Mouse (Mus musculus) midbrain, embryonic 11.5 days (tissue): Measurements from ENCODE around the gene Dnali1. TPM values are rescaled to one million over a fixed set of nuclear protein-coding genes. Genes with fewer than 3 reads are reported as not detected.
A peak's percentile ranks its signal among the peaks of the same experiment; 100 is the strongest.

ENCODE experiments used
- ATAC-seq: fragments of 200-750 bp; cut with Nextera tagmentation; 2 replicates; pipeline ENCODE4 v1.8.0; 2017; ENCODE audit warnings: moderate TSS enrichment, moderate library complexity; ENCODE audit not compliant: low FRiP score
- DNase-seq: peaks from one replicate; pipeline ENCODE4 v3.0.0; 2015; ENCODE audit warnings: low spot score; ENCODE audit errors: missing footprints
- H3K27ac ChIP-seq: fragments of 300-500 bp; sonication (generic); 2 replicates; pipeline ENCODE4 v1.5.1; 2014; ENCODE audit warnings: low read depth, low read length
- H3K27me3 ChIP-seq: fragments of 300-500 bp; sonication (generic); 2 replicates; pipeline ENCODE4 v1.6.1; 2014; ENCODE audit warnings: mild to moderate bottlenecking, low read length, moderate library complexity, mixed read lengths; ENCODE audit not compliant: control insufficient read depth, insufficient read depth
- H3K36me3 ChIP-seq: fragments of 300-500 bp; sonication (generic); 2 replicates; pipeline ENCODE4 v1.6.1; 2014; ENCODE audit warnings: mild to moderate bottlenecking, low read length, moderate library complexity, mixed read lengths; ENCODE audit not compliant: control insufficient read depth, insufficient read depth
- H3K4me1 ChIP-seq: fragments of 300-500 bp; sonication (generic); 2 replicates; pipeline ENCODE4 v1.6.1; 2014; ENCODE audit warnings: low read length; ENCODE audit not compliant: control insufficient read depth, insufficient read depth
- H3K4me2 ChIP-seq: fragments of 300-500 bp; sonication (generic); 2 replicates; pipeline ENCODE4 v1.6.1; 2014; ENCODE audit warnings: mild to moderate bottlenecking, moderate library complexity
- H3K4me3 ChIP-seq: fragments of 300-500 bp; sonication (generic); 2 replicates; pipeline ENCODE4 v1.5.1; 2014; ENCODE audit warnings: low read depth, low read length
- H3K9ac ChIP-seq: fragments of 300-500 bp; sonication (generic); 2 replicates; pipeline ENCODE4 v1.6.1; 2014; ENCODE audit warnings: low read length
- H3K9me3 ChIP-seq: fragments of 300-500 bp; sonication (generic); 2 replicates; pipeline ENCODE4 v1.6.1; 2016; ENCODE audit warnings: low read length; ENCODE audit not compliant: control insufficient read depth
- WGBS: fragments of 180-500 bp; shearing (Covaris S2); extraction: QIAGEN DNeasy Blood & Tissue Kit; methylation state at CpG from one replicate; pipeline ENCODE4 v1.1.7; 2014; 5-methylcytosine and 5-hydroxymethylcytosine counted together
- polyA plus RNA-seq: library from polyadenylated mRNA; unstranded; fragments of >200 nt; fragmentation: Nextera tagmentation; extraction: Ambion mirVana; gene quantifications from 2 replicates; pipeline ENCODE4 v1.2.1, GENCODE M21; 2014

The Dnali1 gene
- polyA plus RNA-seq = 0.23 and 0.42 TPM in 2 replicates

- peaks cover 7% of the 10 kb centered on the region for H3K36me3 ChIP-seq
- peak; percentile 61 for ATAC-seq
- H3K27me3 ChIP-seq = no peaks in the 10 kb centered on the region
- H3K9me3 ChIP-seq = no peaks in the 10 kb centered on the region
- peaks cover 13% of the 10 kb centered on the region for H3K4me1 ChIP-seq
- H3K4me3 ChIP-seq = peak within 1 kb of the TSS; percentile 85
- peak; percentile 91 for DNase-seq
- peak within 1 kb of the TSS; percentile 65 for H3K4me2 ChIP-seq
- WGBS = 2% methylated on average over 26 of the region's 26 CpGs
- no peak within 1 kb of the TSS for H3K27ac ChIP-seq
- peak within 1 kb of the TSS; percentile 80 for H3K9ac ChIP-seq
These were observed at the start of gene Dnali1 for GRCm38 (mm10) chr4:125065517-125066307. Dnali1 (minus strand) TSS chr4:125065703.

- H3K9me3 ChIP-seq = no peaks in the 10 kb centered on the region
- 0 out of 2 replicates have a peak, but pooled peaks cover 3% of the 10 kb centered on the region for H3K4me1 ChIP-seq
- H3K36me3 ChIP-seq = 0 out of 2 replicates have a peak, but pooled peaks cover 4% of the 10 kb centered on the region
- WGBS = 75% methylated on average over 4 of the region's 4 CpGs
- no peak overlapping the region for H3K4me2 ChIP-seq
- ATAC-seq = no peak; the same call in 1 of the 2 replicates
- H3K4me3 ChIP-seq = no peak overlapping the region
- DNase-seq = no peak
- no peaks in the 10 kb centered on the region for H3K27me3 ChIP-seq
- 0 out of 2 replicates have a peak overlapping the region, but pooled peaks have one; percentile 12 for H3K9ac ChIP-seq
- no peak overlapping the region for H3K27ac ChIP-seq
These were observed 49.6 kb upstream of the Dnali1 start for GRCm38 (mm10) chr4:125115081-125115480.

GRCm38 (mm10) chr4:125114638-125115037 is 49.1 kb upstream of the Dnali1 start:
- Histone ChIP-seq H3K4me3 (no peak overlapping the region), H3K36me3 (0 out of 2 replicates have a peak, but pooled peaks cover 4% of the 10 kb centered on the region), H3K4me1 (0 out of 2 replicates have a peak, but pooled peaks cover 3% of the 10 kb centered on the region), H3K27me3 (no peaks in the 10 kb centered on the region), H3K27ac (no peak overlapping the region), H3K9ac (0 out of 2 replicates have a peak overlapping the region, but pooled peaks have one; percentile 12), H3K4me2 (no peak overlapping the region), H3K9me3 (no peaks in the 10 kb centered on the region)
- WGBS = 15% methylated on average over 6 of the region's 6 CpGs
- ATAC-seq = peak; percentile 72
- peak; percentile 96 for DNase-seq

GRCm38 (mm10) chr4:125105354-125105753 is 39.9 kb upstream of the Dnali1 start:
- Histone ChIP-seq H3K27ac (no peak overlapping the region), H3K4me3 (no peak overlapping the region), H3K4me1 (no peaks in the 10 kb centered on the region), H3K9me3 (no peaks in the 10 kb centered on the region), H3K9ac (no peak overlapping the region), H3K4me2 (no peak overlapping the region), H3K36me3 (peaks cover 7% of the 10 kb centered on the region; the same call in 1 of the 2 replicates), H3K27me3 (no peaks in the 10 kb centered on the region)
- WGBS = 97% methylated on average over 9 of the region's 9 CpGs
- ATAC-seq (no peak), DNase-seq (no peak)

GRCm38 (mm10) chr4:125101334-125101733 is 35.8 kb upstream of the Dnali1 start:
- H3K27me3 ChIP-seq = no peaks in the 10 kb centered on the region
- ATAC-seq = no peak
- peaks cover 5% of the 10 kb centered on the region; the same call in 1 of the 2 replicates for H3K36me3 ChIP-seq
- H3K9me3 ChIP-seq = no peaks in the 10 kb centered on the region
- H3K4me3 ChIP-seq = no peak overlapping the region
- H3K4me1 ChIP-seq = no peaks in the 10 kb centered on the region
- H3K4me2 ChIP-seq = no peak overlapping the region
- no peak for DNase-seq
- 74% methylated on average over 13 of the region's 13 CpGs for WGBS
- no peak overlapping the region for H3K9ac ChIP-seq
- no peak overlapping the region for H3K27ac ChIP-seq

- Histone ChIP-seq H3K4me3 (no peak overlapping the region), H3K27ac (no peak overlapping the region), H3K27me3 (no peaks in the 10 kb centered on the region), H3K36me3 (peaks cover 5% of the 10 kb centered on the region; the same call in 1 of the 2 replicates), H3K9me3 (no peaks in the 10 kb centered on the region), H3K9ac (no peak overlapping the region), H3K4me2 (no peak overlapping the region), H3K4me1 (no peaks in the 10 kb centered on the region)
- peak; percentile 99 for DNase-seq
- ATAC-seq = peak; percentile 61; the same call in 1 of the 2 replicates
- WGBS = 12% methylated on average over 8 of the region's 8 CpGs
These were observed 34.0 kb upstream of the Dnali1 start for GRCm38 (mm10) chr4:125099458-125099857.

GRCm38 (mm10) chr4:125097412-125097811 is 31.9 kb upstream of the Dnali1 start:
- ATAC-seq = no peak
- Histone ChIP-seq H3K27ac (no peak overlapping the region), H3K9ac (no peak overlapping the region), H3K9me3 (no peaks in the 10 kb centered on the region), H3K4me2 (no peak overlapping the region), H3K4me1 (no peaks in the 10 kb centered on the region), H3K4me3 (no peak overlapping the region), H3K27me3 (no peaks in the 10 kb centered on the region), H3K36me3 (no peaks in the 10 kb centered on the region)
- no peak for DNase-seq
- WGBS = 90% methylated on average over 4 of the region's 4 CpGs

GRCm38 (mm10) chr4:125096066-125096465 is 30.6 kb upstream of the Dnali1 start:
- 92% methylated on average over 5 of the region's 5 CpGs for WGBS
- H3K4me3 ChIP-seq = no peak overlapping the region
- H3K36me3 ChIP-seq = no peaks in the 10 kb centered on the region; the same call in 1 of the 2 replicates
- H3K4me1 ChIP-seq = no peaks in the 10 kb centered on the region
- H3K27me3 ChIP-seq = no peaks in the 10 kb centered on the region
- H3K27ac ChIP-seq = no peak overlapping the region
- H3K9ac ChIP-seq = no peak overlapping the region
- no peak for ATAC-seq
- H3K4me2 ChIP-seq = no peak overlapping the region
- DNase-seq = no peak
- H3K9me3 ChIP-seq = no peaks in the 10 kb centered on the region

- no peak for DNase-seq
- Histone ChIP-seq H3K36me3 (peaks cover 11% of the 10 kb centered on the region; the same call in 1 of the 2 replicates), H3K27ac (no peak overlapping the region), H3K27me3 (no peaks in the 10 kb centered on the region), H3K4me2 (no peak overlapping the region), H3K4me3 (no peak overlapping the region), H3K9me3 (no peaks in the 10 kb centered on the region), H3K4me1 (no peaks in the 10 kb centered on the region), H3K9ac (no peak overlapping the region)
- ATAC-seq = no peak
- WGBS = 86% methylated on average over 5 of the region's 5 CpGs
These were observed 27.5 kb upstream of the Dnali1 start for GRCm38 (mm10) chr4:125093031-125093430.
